Mouse (Mus musculus) liver (tissue): Measurements from ENCODE around the gene Acbd3.

Experiments
- DNase-seq: peaks from one replicate; pipeline ENCODE4 v3.0.0-alpha.2; 2020; ENCODE audit warnings: mixed read lengths

Acbd3 gene

DNA sequence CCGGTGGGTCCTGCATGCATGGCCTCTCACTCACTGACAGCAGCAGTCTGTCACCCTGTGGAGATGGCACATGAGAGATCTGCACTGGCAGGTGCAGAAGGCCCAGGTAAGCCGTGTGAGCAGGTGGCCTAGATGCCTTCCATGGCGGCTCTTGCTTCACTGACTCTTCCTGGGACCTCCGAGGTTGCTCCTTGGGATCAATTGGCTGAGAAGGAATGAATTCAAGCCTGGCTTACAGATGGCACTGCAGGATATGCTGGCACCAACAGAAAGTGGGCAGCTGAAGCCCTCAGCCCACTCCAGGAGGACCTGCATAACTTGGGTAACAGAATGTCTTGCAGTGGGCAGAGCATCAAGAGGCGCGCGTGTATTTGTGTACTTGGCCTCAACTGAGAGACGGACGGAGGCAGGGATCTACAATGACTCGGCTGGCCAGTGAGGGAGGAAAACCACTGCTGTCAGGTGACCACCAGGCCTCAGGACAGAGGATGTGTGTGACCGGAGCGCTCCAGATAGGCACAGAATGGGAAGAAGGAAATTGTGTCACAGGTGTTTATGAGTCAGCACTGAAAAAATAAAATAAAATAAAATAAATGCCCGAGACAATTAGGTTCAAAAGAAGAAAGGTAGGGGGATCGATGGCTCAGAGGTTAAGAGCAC is 66.1 kb downstream of the Acbd3 start:
- no peak for DNase-seq

DNA sequence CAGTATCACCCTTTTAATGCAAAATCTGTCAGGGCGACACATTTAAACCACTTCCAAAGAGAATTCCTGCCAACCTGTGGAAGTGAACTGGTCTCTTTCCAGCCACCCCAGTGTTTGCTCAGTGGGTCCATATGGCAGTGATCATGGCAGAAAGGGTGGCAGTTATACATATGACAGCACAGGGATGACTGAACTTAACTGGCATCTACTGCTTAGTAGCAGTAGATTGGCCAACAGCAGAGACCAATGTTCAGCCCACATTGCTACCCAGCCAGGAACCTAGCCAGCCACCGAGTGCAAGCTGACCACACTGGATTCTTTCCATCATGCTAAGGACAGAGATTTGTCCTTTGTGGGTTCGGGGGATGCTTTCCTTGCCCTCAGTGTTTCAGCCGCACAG is 67.0 kb downstream of the Acbd3 start:
- no peak for DNase-seq

DNA sequence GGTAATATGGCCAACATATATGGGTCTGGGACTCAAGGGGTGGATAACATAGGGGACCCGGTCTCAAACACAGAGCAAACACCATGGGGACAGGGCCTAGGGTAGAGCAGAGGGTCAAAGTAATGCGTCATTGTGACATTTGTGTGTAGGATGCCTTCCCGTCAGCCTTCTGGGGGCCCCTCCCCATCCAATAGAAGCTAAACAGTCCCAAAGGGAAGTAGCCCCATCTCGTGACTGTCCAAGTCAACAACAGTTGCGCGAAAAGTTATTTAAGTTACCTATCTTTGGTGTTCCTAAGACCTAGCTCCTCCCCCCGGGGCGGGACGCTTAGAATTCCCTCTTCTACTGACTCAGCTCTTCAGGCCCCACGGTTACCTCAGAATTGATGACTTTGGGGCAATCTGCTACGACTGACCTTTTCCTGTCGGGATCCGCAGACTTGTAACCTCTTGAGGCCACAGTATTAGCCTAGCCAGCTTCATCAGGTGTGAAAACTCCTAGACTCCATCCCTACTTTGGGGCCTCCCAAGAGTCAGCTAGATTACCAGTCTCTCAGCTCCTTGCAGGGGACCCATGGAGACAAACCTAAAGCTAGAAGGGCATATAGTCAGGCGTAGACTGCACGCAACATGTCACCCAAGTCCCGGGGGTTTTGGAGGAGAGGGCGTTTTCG is 67.7 kb downstream of the Acbd3 start:
- peak; percentile 68 for DNase-seq

DNA sequence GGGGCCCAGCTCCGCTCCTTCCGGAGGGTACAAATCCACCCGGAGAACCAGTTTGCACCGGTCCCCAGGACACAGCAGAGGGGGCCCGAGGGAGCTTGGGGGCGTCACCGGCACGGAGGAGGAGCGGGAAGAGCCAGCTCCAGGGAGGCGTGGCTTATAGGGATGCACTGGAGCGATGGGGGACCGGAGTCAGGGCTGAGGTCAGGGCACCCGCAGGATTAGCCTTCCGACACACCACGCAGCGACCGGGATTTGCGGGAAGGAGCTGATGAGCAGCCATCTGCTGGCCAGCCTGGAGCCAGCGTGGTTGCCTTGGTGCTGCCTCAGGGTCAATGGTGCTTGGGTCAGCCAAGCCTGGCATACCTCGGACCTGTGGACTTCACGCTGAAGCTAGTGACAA is 68.3 kb downstream of the Acbd3 start:
- DNase-seq = peak; percentile 43

DNA sequence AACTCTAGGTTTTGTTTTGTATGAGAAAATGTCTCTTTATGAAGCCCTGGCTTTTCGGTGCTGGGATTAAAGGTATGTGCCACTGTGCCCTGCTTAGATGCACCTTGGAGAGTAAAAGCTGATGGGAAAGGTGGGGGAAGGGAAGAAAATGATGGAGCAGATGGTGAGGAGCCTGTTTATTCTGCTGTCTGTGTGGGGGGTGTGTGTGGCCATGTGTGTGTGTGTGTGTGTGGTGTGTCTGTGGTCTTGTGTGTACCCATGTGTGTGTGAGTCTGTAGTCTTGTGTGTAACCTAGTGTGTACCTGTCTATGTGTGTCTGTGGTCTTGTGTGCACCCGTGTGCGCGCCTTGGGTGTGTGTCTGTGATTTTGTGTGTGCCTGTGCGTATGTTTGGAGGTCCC is 72.8 kb downstream of the Acbd3 start:
- DNase-seq = no peak

DNA sequence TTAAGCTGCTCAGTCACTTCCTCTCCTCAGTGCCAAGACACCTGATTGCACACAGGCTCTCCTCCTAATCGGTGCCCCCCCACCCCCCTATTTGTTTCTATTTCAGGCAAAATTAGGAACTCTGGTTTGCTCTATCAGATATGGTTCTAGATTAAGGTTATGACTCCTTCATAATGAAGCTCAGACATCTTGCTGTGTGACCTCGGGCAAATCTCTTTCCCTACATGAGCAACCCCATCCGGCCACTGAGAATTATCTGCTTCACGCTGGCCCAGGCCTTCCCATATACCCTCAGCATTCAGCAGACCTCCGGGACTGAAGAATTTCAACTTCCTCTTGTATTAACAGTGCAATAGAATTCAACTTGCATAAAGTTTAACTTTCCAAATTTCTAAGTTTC is 73.4 kb downstream of the Acbd3 start:
- no peak for DNase-seq

DNA sequence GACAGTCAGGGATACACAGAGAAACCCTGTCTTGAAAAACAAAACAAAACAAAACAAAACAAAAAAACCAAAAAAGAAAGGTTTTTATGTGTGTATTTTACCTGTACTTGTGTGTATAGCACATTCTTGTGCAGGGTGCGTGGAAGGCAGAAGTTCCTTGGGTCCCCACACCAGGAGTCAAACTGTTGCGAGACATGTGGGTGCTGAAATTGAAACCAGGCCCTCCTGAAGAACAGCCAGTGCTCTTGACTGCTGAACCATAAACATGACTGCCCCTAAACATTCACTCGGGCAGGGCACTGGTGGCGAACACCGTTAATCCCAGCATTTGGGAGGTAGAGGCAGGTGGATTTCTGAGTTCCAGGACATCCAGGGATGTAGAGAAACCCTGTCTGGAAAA is 74.2 kb downstream of the Acbd3 start:
- no peak for DNase-seq

DNA sequence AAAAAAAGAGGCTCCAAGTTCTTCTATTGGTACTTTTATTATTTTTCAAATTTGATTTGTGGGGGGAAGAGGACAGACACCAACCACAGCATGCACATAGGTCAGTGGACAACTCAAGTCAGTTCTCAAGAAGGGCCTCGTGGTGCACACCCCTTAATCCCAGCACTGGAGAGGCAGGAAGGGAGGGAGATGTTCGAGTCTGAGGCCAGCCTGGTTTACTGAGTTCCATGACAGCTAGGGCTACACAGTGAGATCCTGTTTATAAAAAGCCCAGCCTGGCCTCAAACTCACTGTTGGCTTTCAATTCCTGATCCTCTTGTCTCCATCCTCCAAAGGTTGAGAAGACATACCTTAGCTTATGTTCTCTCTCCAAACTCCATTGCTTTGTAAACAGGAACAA is 75.0 kb downstream of the Acbd3 start:
- DNase-seq = no peak

DNA sequence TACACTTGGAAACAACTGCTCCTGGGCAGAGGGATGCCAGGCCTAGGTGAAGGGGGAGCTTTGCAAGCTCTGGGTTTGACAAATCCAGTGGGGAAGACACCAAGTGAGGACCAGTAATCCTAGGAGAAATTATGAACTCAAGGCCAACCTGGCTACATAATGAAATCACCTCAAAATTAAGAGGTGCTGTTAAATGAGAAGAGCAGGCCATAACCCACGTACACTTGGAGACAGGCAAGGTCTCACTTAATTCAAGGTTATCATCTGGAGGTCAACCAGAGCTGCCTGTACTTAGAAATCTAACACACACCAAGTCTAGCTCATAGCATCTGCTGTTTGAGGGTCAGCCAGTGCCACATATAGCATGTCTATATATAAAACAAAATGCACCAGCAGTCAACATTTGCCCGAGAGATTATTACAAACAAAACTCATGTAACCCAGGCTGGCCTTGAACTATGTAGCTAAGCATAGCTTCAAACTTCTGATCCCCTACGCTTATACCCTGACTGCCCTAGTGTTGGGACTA is 75.7 kb downstream of the Acbd3 start:
- no peak for DNase-seq
